Mouse (Mus musculus): Measurements from ENCODE around the gene 6430550D23Rik. TPM values are rescaled to one million over a fixed set of nuclear protein-coding genes. Genes with fewer than 3 reads are reported as not detected.

The 6430550D23Rik gene
- polyA plus RNA-seq, 1 experiment from 2014 or later, result 0.93 TPM

GRCm38 (mm10) chr2:155991151-155991550 lies 16.6 kb downstream of the 6430550D23Rik start:
- no peak overlapping the region for H3K27ac ChIP-seq (ENCODE audit: poor library complexity, severe bottlenecking)
- H3K4me3 ChIP-seq, result no peak overlapping the region
- H3K9me3 ChIP-seq (replicated peaks), result no peaks in the 10 kb centered on the region
- no peaks in the 10 kb centered on the region for H3K27me3 ChIP-seq (replicated peaks)
- peaks cover 94% of the 10 kb centered on the region for H3K36me3 ChIP-seq
- 75% methylated on average over 10 of the region's 10 CpGs for WGBS
- H3K4me1 ChIP-seq (replicated peaks), result peaks cover 8% of the 10 kb centered on the region
- ATAC-seq (ENCODE audit: insufficient number of reproducible peaks, low FRiP score), result no peak
- 0 out of 2 replicates have a peak overlapping the region, but pooled peaks have one; percentile 9 for H3K9ac ChIP-seq
- H3K4me2 ChIP-seq, result no peak overlapping the region

GRCm38 (mm10) chr2:155989085-155989484 lies 18.7 kb downstream of the 6430550D23Rik start:
- Histone ChIP-seq H3K4me1 (replicated peaks) (peaks cover 8% of the 10 kb centered on the region), H3K9ac (no peak overlapping the region), H3K36me3 (peaks cover 94% of the 10 kb centered on the region), H3K27ac (ENCODE audit: poor library complexity, severe bottlenecking) (no peak overlapping the region), H3K9me3 (replicated peaks) (no peaks in the 10 kb centered on the region), H3K27me3 (replicated peaks) (no peaks in the 10 kb centered on the region), H3K4me3 (no peak overlapping the region), H3K4me2 (peak overlapping the region; percentile 29; the same call in 1 of the 2 replicates)
- ATAC-seq (ENCODE audit: insufficient number of reproducible peaks, low FRiP score), result peak; percentile 65
- WGBS, result 16% methylated on average over 4 of the region's 4 CpGs

GRCm38 (mm10) chr2:155987131-155987530 lies 20.6 kb downstream of the 6430550D23Rik start:
- Histone ChIP-seq H3K27ac (ENCODE audit: poor library complexity, severe bottlenecking) (no peak overlapping the region), H3K4me3 (no peak overlapping the region), H3K27me3 (replicated peaks) (no peaks in the 10 kb centered on the region), H3K36me3 (peaks cover 94% of the 10 kb centered on the region), H3K9me3 (replicated peaks) (no peaks in the 10 kb centered on the region), H3K4me1 (replicated peaks) (peaks cover 8% of the 10 kb centered on the region), H3K9ac (no peak overlapping the region), H3K4me2 (no peak overlapping the region)
- ATAC-seq (ENCODE audit: insufficient number of reproducible peaks, low FRiP score), result no peak
- 92% methylated on average over 6 of the region's 6 CpGs for WGBS

GRCm38 (mm10) chr2:155985776-155986175 lies 22.0 kb downstream of the 6430550D23Rik start:
- H3K9me3 ChIP-seq (replicated peaks), result no peaks in the 10 kb centered on the region
- H3K27me3 ChIP-seq (replicated peaks), result no peaks in the 10 kb centered on the region
- no peak overlapping the region for H3K4me3 ChIP-seq
- ATAC-seq (ENCODE audit: insufficient number of reproducible peaks, low FRiP score), result no peak
- no peak overlapping the region for H3K4me2 ChIP-seq
- peaks cover 92% of the 10 kb centered on the region for H3K36me3 ChIP-seq
- WGBS, result 87% methylated on average over 7 of the region's 7 CpGs
- H3K4me1 ChIP-seq (replicated peaks), result peaks cover 8% of the 10 kb centered on the region
- no peak overlapping the region for H3K9ac ChIP-seq
- no peak overlapping the region for H3K27ac ChIP-seq (ENCODE audit: poor library complexity, severe bottlenecking)

GRCm38 (mm10) chr2:155979328-155979991 lies 28.3 kb downstream of the 6430550D23Rik start:
- ATAC-seq (ENCODE audit: insufficient number of reproducible peaks, low FRiP score), result peak; percentile 48; the same call in 1 of the 2 replicates
- H3K27me3 ChIP-seq (replicated peaks), result no peaks in the 10 kb centered on the region
- WGBS, result 70% methylated on average over 5 of the region's 5 CpGs
- H3K4me1 ChIP-seq (replicated peaks), result no peaks in the 10 kb centered on the region
- no peak overlapping the region for H3K9ac ChIP-seq
- peaks cover 88% of the 10 kb centered on the region for H3K36me3 ChIP-seq
- H3K4me2 ChIP-seq, result no peak overlapping the region
- H3K9me3 ChIP-seq (replicated peaks), result no peaks in the 10 kb centered on the region
- H3K27ac ChIP-seq (ENCODE audit: poor library complexity, severe bottlenecking), result no peak overlapping the region
- H3K4me3 ChIP-seq, result no peak overlapping the region

GRCm38 (mm10) chr2:155974087-155974731 lies 33.6 kb downstream of the 6430550D23Rik start:
- no peak for ATAC-seq (ENCODE audit: insufficient number of reproducible peaks, low FRiP score)
- Histone ChIP-seq H3K4me1 (replicated peaks) (no peaks in the 10 kb centered on the region), H3K9me3 (replicated peaks) (no peaks in the 10 kb centered on the region), H3K4me3 (no peak overlapping the region), H3K9ac (no peak overlapping the region), H3K36me3 (peaks cover 85% of the 10 kb centered on the region), H3K4me2 (no peak overlapping the region), H3K27ac (ENCODE audit: poor library complexity, severe bottlenecking) (no peak overlapping the region), H3K27me3 (replicated peaks) (no peaks in the 10 kb centered on the region)
- 84% methylated on average over 14 of the region's 14 CpGs for WGBS

- Histone ChIP-seq H3K4me3 (no peak overlapping the region), H3K4me1 (replicated peaks) (no peaks in the 10 kb centered on the region), H3K27ac (ENCODE audit: poor library complexity, severe bottlenecking) (no peak overlapping the region), H3K36me3 (peaks cover 89% of the 10 kb centered on the region), H3K4me2 (no peak overlapping the region), H3K9me3 (replicated peaks) (no peaks in the 10 kb centered on the region), H3K27me3 (replicated peaks) (no peaks in the 10 kb centered on the region), H3K9ac (no peak overlapping the region)
- 80% methylated on average over 6 of the region's 6 CpGs for WGBS
- ATAC-seq (ENCODE audit: insufficient number of reproducible peaks, low FRiP score), result no peak
Measured at GRCm38 (mm10) chr2:155973348-155973747, 34.4 kb downstream of the 6430550D23Rik start.

- ATAC-seq (ENCODE audit: insufficient number of reproducible peaks, low FRiP score), result no peak
- Histone ChIP-seq H3K36me3 (peaks cover 65% of the 10 kb centered on the region), H3K4me3 (no peak overlapping the region), H3K9me3 (replicated peaks) (no peaks in the 10 kb centered on the region), H3K9ac (no peak overlapping the region), H3K4me1 (replicated peaks) (peaks cover under 1% of the 10 kb centered on the region; the same call in 1 of the 2 replicates), H3K4me2 (no peak overlapping the region), H3K27ac (ENCODE audit: poor library complexity, severe bottlenecking) (no peak overlapping the region), H3K27me3 (replicated peaks) (no peaks in the 10 kb centered on the region)
- 40% methylated on average over 1 of the region's 1 CpGs for WGBS
Measured at GRCm38 (mm10) chr2:155962991-155963390, 44.8 kb downstream of the 6430550D23Rik start.

GRCm38 (mm10) chr2:155961862-155962261 lies 45.9 kb downstream of the 6430550D23Rik start:
- ATAC-seq (ENCODE audit: insufficient number of reproducible peaks, low FRiP score), result no peak
- Histone ChIP-seq H3K9me3 (replicated peaks) (no peaks in the 10 kb centered on the region), H3K4me1 (replicated peaks) (peaks cover 7% of the 10 kb centered on the region; the same call in 1 of the 2 replicates), H3K27me3 (replicated peaks) (no peaks in the 10 kb centered on the region), H3K4me2 (no peak overlapping the region), H3K36me3 (peaks cover 54% of the 10 kb centered on the region), H3K27ac (ENCODE audit: poor library complexity, severe bottlenecking) (no peak overlapping the region), H3K9ac (no peak overlapping the region), H3K4me3 (no peak overlapping the region)
- 85% methylated on average over 10 of the region's 10 CpGs for WGBS

- no peak for ATAC-seq (ENCODE audit: insufficient number of reproducible peaks, low FRiP score)
- Histone ChIP-seq H3K4me1 (replicated peaks) (peaks cover 7% of the 10 kb centered on the region; the same call in 1 of the 2 replicates), H3K4me3 (no peak overlapping the region), H3K9ac (no peak overlapping the region), H3K36me3 (peaks cover 38% of the 10 kb centered on the region), H3K27me3 (replicated peaks) (no peaks in the 10 kb centered on the region), H3K27ac (ENCODE audit: poor library complexity, severe bottlenecking) (no peak overlapping the region), H3K4me2 (no peak overlapping the region), H3K9me3 (replicated peaks) (no peaks in the 10 kb centered on the region)
- 83% methylated on average over 5 of the region's 5 CpGs for WGBS
Measured at GRCm38 (mm10) chr2:155959981-155960380, 47.8 kb downstream of the 6430550D23Rik start.
